Mouse (Mus musculus) stomach, embryonic 14.5 days (tissue): ENCODE data around the gene Gm21812. TPM values are rescaled to one million over a fixed set of nuclear protein-coding genes. Genes with fewer than 3 reads are reported as not detected.
"Not testable (repeated sequence)": the region's sequence is repeated elsewhere in the genome, so short reads cannot be mapped to it uniquely, and the experiment has no call there.

Source experiments
- ATAC-seq: fragments of 200-750 bp; cut with Nextera tagmentation; 2 replicates; pipeline ENCODE4 v1.8.0; 2017; ENCODE audit warnings: low read depth, moderate TSS enrichment; ENCODE audit not compliant: insufficient number of reproducible peaks, insufficient read depth, low FRiP score
- H3K27ac ChIP-seq: fragments of 300-500 bp; sonication (generic); 2 replicates; pipeline ENCODE4 v1.5.1; 2014; ENCODE audit warnings: mild to moderate bottlenecking, low read length, moderate library complexity, mixed read lengths
- H3K27me3 ChIP-seq: fragments of 300-500 bp; sonication (generic); 2 replicates; pipeline ENCODE4 v1.6.1; 2014; ENCODE audit warnings: low read length, control low read depth, mixed read lengths; ENCODE audit not compliant: control insufficient read depth, insufficient read depth
- H3K36me3 ChIP-seq: fragments of 300-500 bp; sonication (generic); 2 replicates; pipeline ENCODE4 v1.6.1; 2014; ENCODE audit warnings: mild to moderate bottlenecking, control low read depth, low read length, moderate library complexity, mixed read lengths; ENCODE audit not compliant: control insufficient read depth, insufficient read depth
- H3K4me1 ChIP-seq: fragments of 300-500 bp; sonication (generic); 2 replicates; pipeline ENCODE4 v1.6.1; 2014; ENCODE audit warnings: low read length, control low read depth, mixed read lengths; ENCODE audit not compliant: control insufficient read depth, insufficient read depth
- H3K4me2 ChIP-seq: fragments of 300-500 bp; sonication (generic); replicated peaks from 2 replicates; pipeline ENCODE4 v1.6.1; 2014; ENCODE audit warnings: low read depth, low read length, control low read depth
- H3K4me3 ChIP-seq: fragments of 300-500 bp; sonication (generic); 2 replicates; pipeline ENCODE4 v1.5.1; 2014; ENCODE audit warnings: low read depth, low read length, control low read depth
- H3K9ac ChIP-seq: fragments of 300-500 bp; sonication (generic); replicated peaks from 2 replicates; pipeline ENCODE4 v1.6.1; 2014; ENCODE audit warnings: low read depth, mild to moderate bottlenecking, control low read depth, low read length, moderate library complexity, mixed read lengths
- H3K9me3 ChIP-seq: fragments of 300-500 bp; sonication (generic); 2 replicates; pipeline ENCODE4 v1.6.1; 2016; ENCODE audit warnings: low read depth, low read length, control low read depth; ENCODE audit not compliant: control insufficient read depth
- WGBS: fragments of 180-500 bp; shearing (Covaris S2); extraction: QIAGEN DNeasy Blood & Tissue Kit; methylation state at CpG from one replicate; pipeline ENCODE4 v1.1.7; 2014; 5-methylcytosine and 5-hydroxymethylcytosine counted together
- polyA plus RNA-seq: library from polyadenylated mRNA; unstranded; fragments of >200 nt; fragmentation: Nextera tagmentation; extraction: Ambion mirVana; gene quantifications from 2 replicates; pipeline ENCODE4 v1.2.1, GENCODE M21; 2014

Gm21812 gene
- polyA plus RNA-seq = not detected in 2 replicates

- H3K27me3 ChIP-seq, H3K4me1 ChIP-seq, ATAC-seq, H3K9ac ChIP-seq, H3K36me3 ChIP-seq, H3K4me3 ChIP-seq, H3K27ac ChIP-seq, H3K4me2 ChIP-seq, H3K9me3 ChIP-seq: not testable (repeated sequence)
- no CpG with 5 or more reads among the region's 4 CpGs for WGBS
Observed at GRCm38 (mm10) chrY:9347084-9347483, at the start of gene Gm21812. Gm21812 (minus strand) TSS chrY:9347184.

Other genes starting within 250 kb of the Gm21812 start
- not detected in 2 replicates for gene Gm21292, start 213.3 kb downstream of the Gm21812 start, polyA plus RNA-seq
- not detected in 2 replicates for gene Gm21721, start 145.0 kb downstream of the Gm21812 start, polyA plus RNA-seq
- gene Gm21874, start 69.0 kb upstream of the Gm21812 start, polyA plus RNA-seq = not detected in 2 replicates